Mouse (Mus musculus): ENCODE measurements at regions not wholly inside any gene's neighbourhood (a gene's known extent, or its start where the extent isn't known, plus 50 kb on each side); places are given as distances from the start of the nearest gene placed in this dataset.

DNA sequence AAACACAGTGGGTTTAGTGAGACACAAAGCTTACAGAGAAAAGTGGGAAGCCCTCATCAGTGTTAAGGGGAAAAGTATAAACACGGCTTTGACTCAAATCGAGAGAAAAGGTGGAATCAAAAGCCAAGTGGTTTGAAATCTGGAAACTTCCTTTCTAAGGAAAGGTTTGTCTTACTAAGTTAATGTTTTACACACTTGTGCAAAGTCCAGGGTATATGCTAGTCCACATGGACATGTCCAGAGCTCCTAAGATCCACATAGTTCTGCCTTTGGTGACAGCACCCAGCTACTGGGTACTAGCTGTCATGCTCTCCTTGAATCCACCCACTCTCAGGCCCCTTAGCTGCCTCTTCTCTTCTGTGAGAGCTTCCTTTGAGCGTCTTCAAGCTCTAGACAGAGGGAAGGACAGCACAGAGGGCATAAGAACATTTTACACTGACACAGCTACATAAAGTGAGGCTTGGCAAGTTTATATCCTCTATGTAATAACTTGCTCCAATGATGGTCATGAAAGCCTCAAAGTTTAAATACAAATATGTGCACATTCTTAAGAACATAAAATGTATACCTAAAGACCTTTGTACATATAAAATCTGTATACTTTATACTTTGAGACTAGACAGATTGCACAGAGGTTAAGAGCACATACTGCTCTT lies 52.2 kb upstream of the Nt5e start:
- H3K36me3 ChIP-seq (ENCODE audit: control insufficient read depth, insufficient read depth): no peaks in the 10 kb centered on the region
- ATAC-seq: peak; percentile 95
- WGBS: 19% methylated on average over 3 of the region's 3 CpGs

DNA sequence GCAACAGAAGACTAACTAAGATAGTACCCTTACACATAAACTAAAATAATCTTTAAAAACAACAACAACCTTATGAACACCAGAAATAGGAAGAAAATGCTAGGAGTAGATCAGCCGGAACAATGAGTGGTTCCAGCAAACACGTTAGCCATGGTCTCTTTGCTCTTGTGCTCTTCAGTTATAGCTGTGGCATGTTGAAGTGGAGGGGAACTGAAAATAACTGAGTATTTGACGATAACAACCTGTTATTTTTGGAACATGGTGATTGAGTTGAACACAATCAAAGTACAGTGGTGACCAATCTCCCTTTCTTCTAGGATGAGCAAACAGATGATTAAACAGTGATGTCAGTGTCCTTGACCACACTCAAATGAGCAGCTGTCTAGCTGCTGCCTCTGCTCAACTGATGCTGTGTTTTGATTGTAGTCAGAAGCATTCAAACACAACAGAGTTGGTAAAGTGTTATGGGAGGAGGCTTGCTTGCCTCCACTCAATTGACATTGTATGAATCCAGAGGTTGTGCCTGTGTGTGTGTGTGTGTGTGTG lies 50.9 kb upstream of the Nt5e start:
- H3K27ac ChIP-seq (ENCODE audit: low read depth, low read length): no peak overlapping the region
- H3K4me2 ChIP-seq (replicated peaks; ENCODE audit: low read depth): no peak overlapping the region
- 0 out of 2 replicates have a peak, but pooled peaks cover 3% of the 10 kb centered on the region for H3K4me1 ChIP-seq (replicated peaks; ENCODE audit: control insufficient read depth, insufficient read depth, low read length)
- no peak for ATAC-seq
- no peak overlapping the region for H3K9ac ChIP-seq (ENCODE audit: low read depth, low read length)
- no peaks in the 10 kb centered on the region for H3K36me3 ChIP-seq (ENCODE audit: control insufficient read depth, insufficient read depth)
- WGBS: 79% methylated on average over 3 of the region's 3 CpGs
- no peak for TF ChIP-seq CTCF (IDR thresholded peaks at IDR 0.05; ENCODE audit: low read depth)
- no peak overlapping the region for H3K4me3 ChIP-seq (ENCODE audit: low read depth, low read length)
- no peaks in the 10 kb centered on the region for H3K9me3 ChIP-seq (ENCODE audit: control insufficient read depth)
- no peaks in the 10 kb centered on the region for H3K27me3 ChIP-seq (replicated peaks; ENCODE audit: control insufficient read depth, insufficient read depth, low read length)

More for the DNA sequence above, 52.2 kb upstream of the Nt5e start:
- Histone ChIP-seq H3K9ac (ENCODE audit: low read depth, low read length) (no peak overlapping the region), H3K4me2 (replicated peaks; ENCODE audit: low read depth) (peak overlapping the region; percentile 48), H3K4me3 (ENCODE audit: low read depth, low read length) (no peak overlapping the region), H3K9me3 (ENCODE audit: control insufficient read depth) (no peaks in the 10 kb centered on the region), H3K27ac (ENCODE audit: low read depth, low read length) (peak overlapping the region; percentile 75), H3K4me1 (replicated peaks; ENCODE audit: control insufficient read depth, insufficient read depth, low read length) (0 out of 2 replicates have a peak, but pooled peaks cover 3% of the 10 kb centered on the region), H3K27me3 (replicated peaks; ENCODE audit: control insufficient read depth, insufficient read depth, low read length) (no peaks in the 10 kb centered on the region)
- TF ChIP-seq CTCF (IDR thresholded peaks at IDR 0.05; ENCODE audit: low read depth): no peak

GRCm38 (mm10) chr9:88277031-88277430 lies 50.0 kb upstream of the Nt5e start:
- Histone ChIP-seq H3K4me1 (replicated peaks; ENCODE audit: control insufficient read depth, insufficient read depth, low read length) (0 out of 2 replicates have a peak, but pooled peaks cover 3% of the 10 kb centered on the region), H3K36me3 (ENCODE audit: control insufficient read depth, insufficient read depth) (no peaks in the 10 kb centered on the region), H3K27ac (ENCODE audit: low read depth, low read length) (no peak overlapping the region), H3K4me3 (ENCODE audit: low read depth, low read length) (no peak overlapping the region), H3K27me3 (replicated peaks; ENCODE audit: control insufficient read depth, insufficient read depth, low read length) (no peaks in the 10 kb centered on the region), H3K9ac (ENCODE audit: low read depth, low read length) (no peak overlapping the region), H3K4me2 (replicated peaks; ENCODE audit: low read depth) (no peak overlapping the region), H3K9me3 (ENCODE audit: control insufficient read depth) (no peaks in the 10 kb centered on the region)
- TF ChIP-seq CTCF (IDR thresholded peaks at IDR 0.05; ENCODE audit: low read depth): no peak
- no peak for ATAC-seq
- 87% methylated on average over 6 of the region's 6 CpGs for WGBS
